Mouse (Mus musculus) testis, adult 2 months (tissue): ENCODE measurements around the gene Cdh24.

Experiments
- CTCF ChIP-seq: fragments of 200-500 bp; IDR thresholded peaks from 2 replicates; pipeline ENCODE4 v1.5.1; 2012; ENCODE audit warnings: low read depth, mild to moderate bottlenecking, inconsistent platforms, low read length, moderate library complexity; ENCODE audit not compliant: control insufficient read depth, insufficient read depth, insufficient replicate concordance
- POLR2A ChIP-seq: fragments of 200-500 bp; IDR thresholded peaks from 2 replicates; pipeline ENCODE4 v1.6.1; 2012; ENCODE audit warnings: low read depth, mild to moderate bottlenecking, inconsistent platforms, low read length, moderate library complexity; ENCODE audit not compliant: control insufficient read depth

- no peak for TF ChIP-seq POLR2A
- peak; percentile 57; the same call in 1 of the 2 replicates for TF ChIP-seq CTCF
Measured at GRCm38 (mm10) chr14:54583681-54584338, 57.4 kb downstream of the Cdh24 start.
